Mouse (Mus musculus): ENCODE measurements around the gene Vpreb2. TPM values are rescaled to one million over a fixed set of nuclear protein-coding genes. Genes with fewer than 3 reads are reported as not detected.
"Not testable (repeated sequence)": the region's sequence is repeated elsewhere in the genome, so short reads cannot be mapped to it uniquely, and the experiment has no call there.

The Vpreb2 gene
- polyA plus RNA-seq, 1 experiment from 2014 or later: not detected

DNA sequence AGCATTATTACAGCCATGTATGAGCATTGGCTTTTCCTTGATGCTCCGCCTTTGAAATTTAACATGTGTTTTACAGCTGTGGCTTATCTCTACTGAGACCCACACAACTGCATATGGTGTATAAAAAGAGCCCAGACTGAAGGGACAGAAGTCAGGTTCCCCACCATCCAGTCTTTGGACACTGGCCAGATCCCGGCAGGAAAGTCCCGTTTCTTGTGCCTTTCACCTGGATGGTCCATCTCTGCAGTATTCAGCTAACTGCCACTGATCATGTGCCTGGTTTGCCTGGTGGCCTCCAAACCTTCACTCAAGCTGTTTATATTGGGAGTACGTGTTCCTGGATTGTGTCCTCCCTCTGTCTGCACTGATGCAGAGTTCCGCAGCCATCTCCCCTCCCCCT lies 4.0 kb downstream of the Vpreb2 start:
- ATAC-seq (ENCODE audit: low FRiP score) (no peak), DNase-seq (ENCODE audit: low spot score) (no peak)
- H3K4me2 ChIP-seq (replicated peaks): no peak overlapping the region
- H3K27ac ChIP-seq: no peak overlapping the region
- H3K36me3 ChIP-seq (replicated peaks; ENCODE audit: control insufficient read depth, insufficient read depth): no peaks in the 10 kb centered on the region
- 70% methylated on average over 5 of the region's 5 CpGs for WGBS
- H3K4me1 ChIP-seq (replicated peaks; ENCODE audit: control insufficient read depth, insufficient read depth, low read length): no peaks in the 10 kb centered on the region
- no peak overlapping the region for H3K4me3 ChIP-seq (replicated peaks; ENCODE audit: low read length)
- no peak overlapping the region for H3K9ac ChIP-seq
- no peaks in the 10 kb centered on the region for H3K27me3 ChIP-seq (ENCODE audit: control insufficient read depth, insufficient read depth, low read length)
- H3K9me3 ChIP-seq (ENCODE audit: control insufficient read depth, low read length): no peaks in the 10 kb centered on the region

DNA sequence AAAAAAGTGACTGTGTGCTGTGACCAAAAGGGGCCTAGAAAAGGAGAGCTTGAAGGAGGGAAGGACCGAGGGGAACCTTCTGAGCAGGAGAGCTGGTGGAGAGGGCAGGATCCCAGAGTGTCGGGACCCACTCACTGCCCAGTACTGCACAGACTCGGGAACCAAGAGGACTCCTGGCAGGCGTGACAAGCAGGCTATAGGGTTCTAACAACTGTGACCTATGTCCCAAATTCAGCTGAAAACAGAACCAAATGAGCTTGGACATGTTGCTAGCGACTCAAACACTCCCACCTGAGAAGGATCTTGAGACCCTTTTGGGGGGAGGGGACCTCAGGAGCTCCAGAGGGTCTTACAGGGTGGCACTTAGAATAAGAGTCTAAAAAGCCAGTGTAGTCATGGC lies 4.8 kb downstream of the Vpreb2 start:
- Histone ChIP-seq H3K27ac (no peak overlapping the region), H3K4me2 (replicated peaks) (no peak overlapping the region), H3K4me1 (replicated peaks; ENCODE audit: control insufficient read depth, insufficient read depth, low read length) (no peaks in the 10 kb centered on the region), H3K27me3 (ENCODE audit: control insufficient read depth, insufficient read depth, low read length) (no peaks in the 10 kb centered on the region), H3K4me3 (replicated peaks; ENCODE audit: low read length) (no peak overlapping the region), H3K9me3 (ENCODE audit: control insufficient read depth, low read length) (0 out of 2 replicates have a peak, but pooled peaks cover 3% of the 10 kb centered on the region), H3K9ac (no peak overlapping the region), H3K36me3 (replicated peaks; ENCODE audit: control insufficient read depth, insufficient read depth) (no peaks in the 10 kb centered on the region)
- ATAC-seq (ENCODE audit: low FRiP score): no peak
- 60% methylated on average over 5 of the region's 5 CpGs for whole genome bisulfite sequencing
- DNase-seq (ENCODE audit: low spot score): no peak

DNA sequence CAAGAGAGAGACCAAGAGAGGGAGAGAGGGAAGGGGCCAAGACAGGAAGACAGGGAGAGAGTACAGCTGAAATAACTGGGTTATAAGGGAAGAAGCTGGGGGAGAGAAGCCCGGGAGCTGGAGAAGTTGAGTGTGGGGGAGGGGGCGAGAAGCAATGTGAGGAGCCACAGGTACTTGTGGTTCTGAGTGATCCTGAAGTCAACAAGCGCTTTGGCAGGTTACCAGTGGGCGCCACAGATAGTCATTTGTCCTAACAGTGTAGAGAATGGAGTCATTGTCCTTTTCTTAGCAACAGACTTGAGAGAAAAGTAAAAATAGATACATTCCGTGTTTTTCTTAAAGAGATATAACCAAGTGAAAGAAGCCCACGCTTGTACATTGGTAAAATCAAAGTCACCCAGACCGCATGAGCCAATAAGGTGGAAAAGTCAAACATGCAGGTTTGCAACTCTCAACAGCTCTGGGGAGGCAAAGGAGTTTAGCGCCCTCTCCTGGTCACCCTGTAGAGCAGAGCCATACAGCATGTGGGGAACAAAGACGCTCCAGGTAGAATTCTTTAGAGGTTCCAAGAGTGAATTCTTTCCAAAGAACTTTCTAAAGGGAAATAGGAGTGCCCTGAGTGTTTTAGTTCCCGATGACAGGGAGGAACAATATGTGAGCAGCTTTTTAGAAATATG lies 6.4 kb downstream of the Vpreb2 start:
- Histone ChIP-seq H3K4me1 (replicated peaks; ENCODE audit: control insufficient read depth, insufficient read depth, low read length) (no peaks in the 10 kb centered on the region), H3K9ac (no peak overlapping the region), H3K27me3 (ENCODE audit: control insufficient read depth, insufficient read depth, low read length) (no peaks in the 10 kb centered on the region), H3K27ac (no peak overlapping the region), H3K4me2 (replicated peaks) (no peak overlapping the region), H3K4me3 (replicated peaks; ENCODE audit: low read length) (no peak overlapping the region), H3K9me3 (ENCODE audit: control insufficient read depth, low read length) (peaks cover 5% of the 10 kb centered on the region; the same call in 1 of the 2 replicates), H3K36me3 (replicated peaks; ENCODE audit: control insufficient read depth, insufficient read depth) (no peaks in the 10 kb centered on the region)
- no peak for ATAC-seq (ENCODE audit: low FRiP score)
- peak; percentile 59 for DNase-seq (ENCODE audit: low spot score)
- WGBS: 62% methylated on average over 10 of the region's 10 CpGs

DNA sequence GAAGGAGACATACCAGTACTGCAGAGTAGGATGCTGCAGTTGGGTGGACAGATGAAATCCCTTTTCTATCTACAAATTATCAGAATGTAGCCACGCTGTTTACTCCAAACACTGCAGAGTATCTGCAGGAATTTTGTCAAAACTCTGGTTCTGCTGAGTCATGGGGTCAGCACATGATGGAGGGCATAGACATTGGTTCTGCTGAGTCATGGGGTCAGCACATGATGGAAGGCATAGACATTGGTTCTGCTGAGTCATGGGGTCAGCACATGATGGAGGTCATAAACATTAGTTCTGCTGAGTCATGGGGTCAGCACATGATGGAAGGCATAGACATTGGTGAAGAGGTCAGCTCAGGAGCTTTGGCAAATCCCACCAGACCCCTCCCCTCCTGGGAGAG lies 7.5 kb downstream of the Vpreb2 start:
- Histone ChIP-seq H3K4me3 (replicated peaks; ENCODE audit: low read length) (no peak overlapping the region), H3K9ac (no peak overlapping the region), H3K27ac (no peak overlapping the region), H3K4me2 (replicated peaks) (no peak overlapping the region), H3K9me3 (ENCODE audit: control insufficient read depth, low read length) (peaks cover 10% of the 10 kb centered on the region; the same call in 1 of the 2 replicates), H3K36me3 (replicated peaks; ENCODE audit: control insufficient read depth, insufficient read depth) (no peaks in the 10 kb centered on the region), H3K4me1 (replicated peaks; ENCODE audit: control insufficient read depth, insufficient read depth, low read length) (no peaks in the 10 kb centered on the region), H3K27me3 (ENCODE audit: control insufficient read depth, insufficient read depth, low read length) (no peaks in the 10 kb centered on the region)
- no peak for DNase-seq (ENCODE audit: low spot score)
- 73% methylated on average over 1 of the region's 1 CpGs for WGBS
- ATAC-seq (ENCODE audit: low FRiP score): no peak

DNA sequence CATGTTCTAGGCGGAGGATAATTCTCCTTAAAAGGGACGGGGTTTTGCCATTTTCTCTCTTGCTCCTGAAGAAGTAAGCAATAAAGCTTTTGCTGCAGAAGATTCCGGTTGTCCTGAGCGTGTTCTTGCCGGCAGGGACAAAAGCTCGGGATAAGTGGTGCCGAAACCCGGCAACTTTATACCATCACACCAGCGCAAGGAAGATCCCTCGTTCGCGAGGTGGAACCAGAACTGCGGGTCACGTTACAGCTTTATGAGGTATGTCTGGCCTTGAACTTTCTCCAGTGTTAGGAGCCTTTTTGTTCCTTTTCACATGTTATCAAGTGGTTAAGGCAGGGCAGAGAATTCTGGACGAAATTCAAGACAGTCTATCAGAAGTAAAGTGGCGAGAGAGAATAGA lies 12.1 kb downstream of the Vpreb2 start:
- not testable (repeated sequence) for H3K4me3 ChIP-seq (replicated peaks; ENCODE audit: low read length); H3K4me1 ChIP-seq (replicated peaks; ENCODE audit: control insufficient read depth, insufficient read depth, low read length); H3K9ac ChIP-seq; H3K27ac ChIP-seq; ATAC-seq (ENCODE audit: low FRiP score); H3K36me3 ChIP-seq (replicated peaks; ENCODE audit: control insufficient read depth, insufficient read depth); DNase-seq (ENCODE audit: low spot score); H3K4me2 ChIP-seq (replicated peaks); H3K27me3 ChIP-seq (ENCODE audit: control insufficient read depth, insufficient read depth, low read length)
- 96% methylated on average over 16 of the region's 16 CpGs for WGBS
- peaks cover 10% of the 10 kb centered on the region; the same call in 1 of the 2 replicates for H3K9me3 ChIP-seq (ENCODE audit: control insufficient read depth, low read length)

- no peak for DNase-seq (ENCODE audit: low spot score)
- H3K27ac ChIP-seq: no peak overlapping the region
- H3K36me3 ChIP-seq (replicated peaks; ENCODE audit: control insufficient read depth, insufficient read depth): no peaks in the 10 kb centered on the region
- no peaks in the 10 kb centered on the region for H3K4me1 ChIP-seq (replicated peaks; ENCODE audit: control insufficient read depth, insufficient read depth, low read length)
- H3K27me3 ChIP-seq (ENCODE audit: control insufficient read depth, insufficient read depth, low read length): no peaks in the 10 kb centered on the region
- no peak overlapping the region for H3K4me3 ChIP-seq (replicated peaks; ENCODE audit: low read length)
- H3K9me3 ChIP-seq (ENCODE audit: control insufficient read depth, low read length): no peaks in the 10 kb centered on the region
- H3K9ac ChIP-seq: no peak overlapping the region
- ATAC-seq (ENCODE audit: low FRiP score): no peak
- no peak overlapping the region for H3K4me2 ChIP-seq (replicated peaks)
- WGBS: 96% methylated on average over 5 of the region's 5 CpGs
These were observed 19.4 kb downstream of the Vpreb2 start for GRCm38 (mm10) chr16:17999668-18000067.

DNA sequence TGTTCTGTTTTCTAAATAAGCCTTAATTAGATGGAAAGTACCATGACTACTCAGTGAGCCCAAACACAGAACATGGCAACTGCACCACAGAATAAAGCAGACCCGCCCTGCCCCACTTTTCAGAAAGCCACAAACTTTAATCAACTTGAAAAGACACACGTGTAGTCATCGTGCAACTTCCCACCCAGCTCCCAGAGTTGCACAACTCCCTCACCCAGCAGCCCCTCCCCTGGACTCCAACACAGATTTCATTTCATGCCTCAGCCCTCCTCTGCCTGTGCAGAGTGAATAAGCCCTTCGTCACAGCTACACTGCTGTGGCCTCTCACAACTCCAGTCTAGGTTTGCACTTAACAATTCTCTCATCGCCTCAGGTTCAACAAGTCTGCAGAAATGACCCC lies 24.4 kb downstream of the Vpreb2 start:
- Histone ChIP-seq H3K9me3 (ENCODE audit: control insufficient read depth, low read length) (no peaks in the 10 kb centered on the region), H3K27me3 (ENCODE audit: control insufficient read depth, insufficient read depth, low read length) (no peaks in the 10 kb centered on the region), H3K4me2 (replicated peaks) (no peak overlapping the region), H3K9ac (no peak overlapping the region), H3K4me1 (replicated peaks; ENCODE audit: control insufficient read depth, insufficient read depth, low read length) (no peaks in the 10 kb centered on the region), H3K36me3 (replicated peaks; ENCODE audit: control insufficient read depth, insufficient read depth) (no peaks in the 10 kb centered on the region), H3K4me3 (replicated peaks; ENCODE audit: low read length) (no peak overlapping the region), H3K27ac (no peak overlapping the region)
- 70% methylated on average over 5 of the region's 5 CpGs for WGBS
- no peak for DNase-seq (ENCODE audit: low spot score)
- no peak for ATAC-seq (ENCODE audit: low FRiP score)

DNA sequence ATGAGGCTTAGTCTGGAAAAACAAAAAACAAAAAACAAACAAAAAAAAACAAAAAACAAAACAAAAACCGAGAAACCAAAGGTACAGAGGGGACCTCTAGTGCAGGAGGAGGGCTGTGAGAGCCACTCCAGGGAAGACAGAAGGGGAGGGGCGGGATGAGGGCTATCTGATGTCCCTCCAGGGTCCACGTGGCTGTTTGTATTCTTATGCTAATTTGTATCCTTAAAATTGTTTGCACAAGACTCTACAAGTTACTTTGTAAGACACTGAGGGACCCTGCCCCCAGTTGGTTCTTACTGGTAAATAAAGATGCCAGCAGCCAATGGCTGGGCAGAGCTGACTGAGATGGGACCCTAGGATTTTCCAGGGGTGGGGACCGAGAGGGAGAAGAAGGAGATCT lies 26.9 kb downstream of the Vpreb2 start:
- H3K4me1 ChIP-seq (replicated peaks; ENCODE audit: control insufficient read depth, insufficient read depth, low read length): no peaks in the 10 kb centered on the region
- H3K4me2 ChIP-seq (replicated peaks): no peak overlapping the region
- H3K9me3 ChIP-seq (ENCODE audit: control insufficient read depth, low read length): no peaks in the 10 kb centered on the region
- no peak overlapping the region for H3K27ac ChIP-seq
- ATAC-seq (ENCODE audit: low FRiP score): no peak
- H3K36me3 ChIP-seq (replicated peaks; ENCODE audit: control insufficient read depth, insufficient read depth): no peaks in the 10 kb centered on the region
- 36% methylated on average over 4 of the region's 4 CpGs for WGBS
- DNase-seq (ENCODE audit: low spot score): no peak
- H3K4me3 ChIP-seq (replicated peaks; ENCODE audit: low read length): no peak overlapping the region
- no peaks in the 10 kb centered on the region for H3K27me3 ChIP-seq (ENCODE audit: control insufficient read depth, insufficient read depth, low read length)
- no peak overlapping the region for H3K9ac ChIP-seq

GRCm38 (mm10) chr16:18011101-18011500 lies 30.9 kb downstream of the Vpreb2 start:
- no peaks in the 10 kb centered on the region for H3K27me3 ChIP-seq (ENCODE audit: control insufficient read depth, insufficient read depth, low read length)
- H3K9me3 ChIP-seq (ENCODE audit: control insufficient read depth, low read length): no peaks in the 10 kb centered on the region
- H3K9ac ChIP-seq: no peak overlapping the region
- no peak overlapping the region for H3K4me2 ChIP-seq (replicated peaks)
- H3K36me3 ChIP-seq (replicated peaks; ENCODE audit: control insufficient read depth, insufficient read depth): no peaks in the 10 kb centered on the region
- DNase-seq (ENCODE audit: low spot score) (no peak), ATAC-seq (ENCODE audit: low FRiP score) (no peak)
- H3K4me3 ChIP-seq (replicated peaks; ENCODE audit: low read length): no peak overlapping the region
- no peaks in the 10 kb centered on the region for H3K4me1 ChIP-seq (replicated peaks; ENCODE audit: control insufficient read depth, insufficient read depth, low read length)
- no peak overlapping the region for H3K27ac ChIP-seq
- 62% methylated on average over 6 of the region's 6 CpGs for WGBS

- not testable (repeated sequence) for DNase-seq (ENCODE audit: low spot score); ATAC-seq (ENCODE audit: low FRiP score); H3K27ac ChIP-seq; H3K4me2 ChIP-seq (replicated peaks); H3K4me1 ChIP-seq (replicated peaks; ENCODE audit: control insufficient read depth, insufficient read depth, low read length); H3K4me3 ChIP-seq (replicated peaks; ENCODE audit: low read length); H3K9ac ChIP-seq; H3K27me3 ChIP-seq (ENCODE audit: control insufficient read depth, insufficient read depth, low read length); H3K9me3 ChIP-seq (ENCODE audit: control insufficient read depth, low read length); H3K36me3 ChIP-seq (replicated peaks; ENCODE audit: control insufficient read depth, insufficient read depth)
- WGBS: 62% methylated on average over 4 of the region's 4 CpGs
These were observed 36.3 kb downstream of the Vpreb2 start for GRCm38 (mm10) chr16:18016482-18016881.
